Mouse (Mus musculus) embryonic facial prominence, embryonic 14.5 days (tissue): ENCODE results near the gene Rufy1. TPM values are rescaled to one million over a fixed set of nuclear protein-coding genes. Genes with fewer than 3 reads are reported as not detected.
A peak's percentile ranks its signal among the peaks of the same experiment; 100 is the strongest.

Experiments used
- microRNA counts: library from miRNA; unstranded; fragments of <30 nt; microRNA quantifications from one replicate; lab custom pipeline; 2017
- microRNA-seq: library from miRNA; unstranded; fragments of <30 nt; microRNA quantifications from one replicate; pipeline ENCODE4, GENCODE M21; 2016; ENCODE audit warnings: borderline number of aligned reads
- polyA plus RNA-seq: library from polyadenylated mRNA; unstranded; fragments of >200 nt; fragmentation: Nextera tagmentation; extraction: Ambion mirVana; gene quantifications from 2 replicates; pipeline ENCODE4 v1.2.1, GENCODE M21; 2014

Gene Rufy1
- polyA plus RNA-seq, 1 experiment from 2014 or later: 23.1 TPM

MicroRNAs encoded within 50 kb of the gene (microRNA counts, 519-probe panel; counts per million panel counts)
- microRNA mmu-miR-804 (lab: Ali Mortazavi, UCI): 2,485 counts per million, percentile 47 among the panel's probes with 10 or more counts

Small RNAs within 50 kb of the gene (microRNA-seq; reads per million reads assigned to microRNA genes)
- gene Mir804: not detected

Other genes starting within 250 kb of the Rufy1 start
- 239 and 247 TPM in 2 replicates for gene Sqstm1, start 220.3 kb downstream of the Rufy1 start, polyA plus RNA-seq
- 22.5 and 22.6 TPM in 2 replicates for gene Mgat4b, start 220.2 kb downstream of the Rufy1 start, polyA plus RNA-seq
- 3.7 and 5.2 TPM in 2 replicates for gene Ltc4s, start 192.5 kb downstream of the Rufy1 start, polyA plus RNA-seq
- 10.0 and 10.7 TPM in 2 replicates for gene Maml1, start 138.8 kb downstream of the Rufy1 start, polyA plus RNA-seq
- 258 and 271 TPM in 2 replicates for gene Canx, start 105.5 kb downstream of the Rufy1 start, polyA plus RNA-seq
- gene Cby3, start 76.7 kb downstream of the Rufy1 start, polyA plus RNA-seq: 0.35 TPM in 1 of 2 replicates, not detected in the other
- 386 and 420 TPM in 2 replicates for gene Hnrnph1, start 54.1 kb downstream of the Rufy1 start, polyA plus RNA-seq
- gene Adamts2, start 171.0 kb upstream of the Rufy1 start, polyA plus RNA-seq: 24.6 and 25.7 TPM in 2 replicates